Mouse (Mus musculus): ENCODE results near the gene Tuba3a. TPM values are rescaled to one million over a fixed set of nuclear protein-coding genes. Genes with fewer than 3 reads are reported as not detected.
A peak's percentile ranks its signal among the peaks of the same experiment; 100 is the strongest.
"Not testable (repeated sequence)": the region's sequence is repeated elsewhere in the genome, so short reads cannot be mapped to it uniquely, and the experiment has no call there.

The Tuba3a gene
- polyA plus RNA-seq, 1 experiment from 2014 or later, result not detected

DNA sequence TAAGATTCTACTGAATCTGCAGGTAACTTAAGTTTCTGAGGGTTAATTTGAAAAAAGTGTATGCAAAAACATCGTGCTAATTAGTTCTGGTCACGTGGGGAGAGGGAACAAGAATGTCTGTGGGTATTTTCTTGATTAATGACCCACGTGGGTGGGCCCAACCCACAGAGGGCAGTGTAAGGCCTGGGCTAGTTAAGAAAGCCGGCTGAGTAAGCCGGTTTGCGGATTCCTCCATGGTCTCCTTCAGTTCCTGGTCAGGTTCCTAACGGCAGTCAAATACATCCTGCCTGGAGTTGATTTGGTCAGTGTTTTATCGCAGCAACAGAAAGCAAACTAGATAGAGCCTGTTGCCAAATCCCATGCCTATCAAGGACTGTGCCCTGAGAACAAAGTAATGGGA lies 1.6 kb downstream of the Tuba3a start:
- H3K9ac ChIP-seq (ENCODE audit: low read length), result no peak overlapping the region
- H3K27me3 ChIP-seq (ENCODE audit: control insufficient read depth, insufficient read depth, low read length), result no peaks in the 10 kb centered on the region
- no peak overlapping the region for H3K27ac ChIP-seq (ENCODE audit: low read depth, low read length)
- H3K4me1 ChIP-seq (replicated peaks; ENCODE audit: control insufficient read depth, insufficient read depth, low read length), result no peaks in the 10 kb centered on the region
- H3K36me3 ChIP-seq (ENCODE audit: control insufficient read depth, insufficient read depth, low read length), result no peaks in the 10 kb centered on the region
- no peak overlapping the region for H3K4me3 ChIP-seq (ENCODE audit: low read depth, low read length)
- no peak for DNase-seq (ENCODE audit: low spot score)
- WGBS, result 66% methylated on average over 8 of the region's 8 CpGs
- no peak overlapping the region for H3K4me2 ChIP-seq (ENCODE audit: low read depth, low read length, severe bottlenecking)
- ATAC-seq (replicated peaks; ENCODE audit: low FRiP score), result no peak
- H3K9me3 ChIP-seq (ENCODE audit: control insufficient read depth, low read length), result no peaks in the 10 kb centered on the region

DNA sequence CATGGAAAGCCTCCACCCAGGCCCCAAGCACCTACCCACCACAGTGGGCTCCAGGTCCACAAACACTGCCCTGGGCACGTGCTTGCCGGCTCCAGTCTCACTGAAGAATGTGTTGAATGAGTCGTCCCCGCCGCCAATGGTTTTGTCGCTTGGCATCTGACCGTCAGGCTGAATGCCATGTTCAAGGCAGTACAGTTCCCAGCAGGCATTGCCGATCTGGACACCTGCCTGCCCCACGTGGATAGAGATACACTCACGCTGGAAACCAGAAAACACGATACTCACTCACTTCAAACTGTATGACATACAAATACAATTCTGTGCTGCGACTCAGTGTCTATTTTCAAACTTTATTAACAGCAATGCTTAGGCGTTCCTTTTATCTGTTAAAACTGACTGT lies 3.1 kb downstream of the Tuba3a start:
- H3K27ac ChIP-seq (ENCODE audit: low read depth, low read length); H3K27me3 ChIP-seq (ENCODE audit: control insufficient read depth, insufficient read depth, low read length); H3K36me3 ChIP-seq (ENCODE audit: control insufficient read depth, insufficient read depth, low read length); H3K4me1 ChIP-seq (replicated peaks; ENCODE audit: control insufficient read depth, insufficient read depth, low read length); DNase-seq (ENCODE audit: low spot score); H3K4me2 ChIP-seq (ENCODE audit: low read depth, low read length, severe bottlenecking); ATAC-seq (replicated peaks; ENCODE audit: low FRiP score); H3K9ac ChIP-seq (ENCODE audit: low read length); H3K4me3 ChIP-seq (ENCODE audit: low read depth, low read length); H3K9me3 ChIP-seq (ENCODE audit: control insufficient read depth, low read length): not testable (repeated sequence)
- WGBS, result 93% methylated on average over 13 of the region's 13 CpGs

DNA sequence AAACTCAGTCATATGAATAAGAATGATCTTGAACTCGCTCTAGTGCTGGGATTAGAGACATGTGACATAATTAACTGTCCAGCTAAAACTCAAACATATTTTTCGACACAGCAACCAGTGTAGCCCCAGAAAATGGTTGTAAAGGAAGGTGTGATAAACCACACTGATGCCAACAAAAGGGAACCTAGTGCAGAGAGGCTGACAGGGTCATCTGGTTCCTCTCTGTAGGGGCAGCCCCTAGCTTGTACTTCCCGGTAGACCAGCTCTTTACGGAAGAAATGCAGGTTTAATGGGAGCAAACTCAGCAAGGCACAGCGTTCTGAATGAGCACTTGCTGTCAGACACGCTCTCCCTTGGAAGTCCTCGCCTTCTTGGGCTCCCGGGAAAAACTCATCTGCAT lies 6.1 kb downstream of the Tuba3a start:
- 74% methylated on average over 8 of the region's 8 CpGs for WGBS

DNA sequence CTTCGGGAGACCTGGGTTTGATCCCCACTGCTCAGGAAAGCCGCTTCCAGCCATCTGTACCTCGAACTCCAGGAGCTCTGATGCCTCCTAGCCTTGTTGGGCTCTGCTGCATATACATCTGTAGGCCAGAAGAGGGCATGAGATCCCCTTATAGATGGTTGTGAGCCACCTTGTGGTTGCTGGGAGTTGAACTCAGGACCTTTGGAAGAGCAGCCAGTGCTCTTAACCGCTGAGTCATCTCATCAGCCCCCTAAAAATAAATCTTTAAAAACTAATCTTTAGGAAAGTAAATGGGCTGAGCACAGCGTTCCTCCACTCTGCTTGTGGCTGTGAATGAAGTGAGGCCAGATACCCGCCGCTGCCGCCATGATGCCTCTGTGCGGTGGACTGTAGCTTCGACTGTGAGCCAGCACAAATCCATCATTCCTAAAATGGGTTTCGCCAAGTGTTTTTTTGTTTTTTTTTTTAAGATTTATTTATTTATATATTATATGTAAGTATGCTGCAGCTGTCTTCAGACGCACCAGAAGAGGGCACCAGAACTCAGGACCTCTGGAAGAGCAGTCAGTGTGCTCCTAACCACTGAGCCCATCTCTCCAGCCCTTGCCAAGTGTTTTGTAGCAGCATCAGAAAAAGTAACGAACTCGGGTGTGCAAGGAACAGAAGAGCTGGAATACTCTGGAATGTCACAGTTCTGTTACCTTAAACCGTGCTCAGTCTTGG lies 10.8 kb downstream of the Tuba3a start:
- Histone ChIP-seq H3K4me2 (ENCODE audit: low read depth, low read length, severe bottlenecking) (no peak overlapping the region), H3K9ac (ENCODE audit: low read length) (no peak overlapping the region), H3K9me3 (ENCODE audit: control insufficient read depth, low read length) (no peaks in the 10 kb centered on the region), H3K36me3 (ENCODE audit: control insufficient read depth, insufficient read depth, low read length) (no peaks in the 10 kb centered on the region), H3K27me3 (ENCODE audit: control insufficient read depth, insufficient read depth, low read length) (no peaks in the 10 kb centered on the region), H3K4me3 (ENCODE audit: low read depth, low read length) (no peak overlapping the region), H3K27ac (ENCODE audit: low read depth, low read length) (no peak overlapping the region), H3K4me1 (replicated peaks; ENCODE audit: control insufficient read depth, insufficient read depth, low read length) (no peaks in the 10 kb centered on the region)
- 63% methylated on average over 15 of the region's 15 CpGs for WGBS
- ATAC-seq (replicated peaks; ENCODE audit: low FRiP score), result no peak
- DNase-seq (ENCODE audit: low spot score), result no peak

More for the DNA sequence above, 6.1 kb downstream of the Tuba3a start:
- Histone ChIP-seq H3K9ac (ENCODE audit: low read length) (no peak overlapping the region), H3K9me3 (ENCODE audit: control insufficient read depth, low read length) (no peaks in the 10 kb centered on the region), H3K27ac (ENCODE audit: low read depth, low read length) (no peak overlapping the region), H3K4me3 (ENCODE audit: low read depth, low read length) (no peak overlapping the region), H3K36me3 (ENCODE audit: control insufficient read depth, insufficient read depth, low read length) (no peaks in the 10 kb centered on the region), H3K27me3 (ENCODE audit: control insufficient read depth, insufficient read depth, low read length) (no peaks in the 10 kb centered on the region), H3K4me1 (replicated peaks; ENCODE audit: control insufficient read depth, insufficient read depth, low read length) (no peaks in the 10 kb centered on the region), H3K4me2 (ENCODE audit: low read depth, low read length, severe bottlenecking) (no peak overlapping the region)
- DNase-seq (ENCODE audit: low spot score) (no peak), ATAC-seq (replicated peaks; ENCODE audit: low FRiP score) (no peak)

DNA sequence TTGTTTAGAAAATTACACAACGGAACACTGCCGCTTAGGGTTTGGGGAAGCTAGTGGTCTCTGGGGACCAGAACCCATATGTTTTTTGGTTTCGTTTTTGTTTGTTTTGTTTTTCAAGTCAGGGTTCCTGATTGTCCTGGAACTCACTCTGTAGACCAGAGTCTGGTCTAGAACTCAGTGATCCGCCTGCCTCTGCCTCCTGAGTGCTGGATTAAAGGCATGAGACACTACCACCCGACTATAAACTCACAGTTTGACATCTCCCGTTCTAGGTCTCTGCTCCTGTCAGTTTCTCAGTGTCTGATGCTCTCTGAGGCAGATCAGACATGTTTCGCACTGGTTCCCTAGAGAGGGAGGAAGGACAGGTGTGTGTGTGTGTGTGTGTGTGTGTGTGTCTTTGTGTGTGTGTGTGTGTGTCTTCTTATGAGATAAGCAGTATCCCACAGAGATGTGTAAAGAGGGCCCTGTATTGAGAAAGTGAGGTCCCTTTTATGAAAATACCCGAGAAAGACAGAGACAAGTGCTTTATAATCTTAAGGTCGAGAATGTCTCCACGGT lies 13.5 kb downstream of the Tuba3a start:
- no peak overlapping the region for H3K4me2 ChIP-seq (ENCODE audit: low read depth, low read length, severe bottlenecking)
- WGBS, result 80% methylated on average over 10 of the region's 10 CpGs

DNA sequence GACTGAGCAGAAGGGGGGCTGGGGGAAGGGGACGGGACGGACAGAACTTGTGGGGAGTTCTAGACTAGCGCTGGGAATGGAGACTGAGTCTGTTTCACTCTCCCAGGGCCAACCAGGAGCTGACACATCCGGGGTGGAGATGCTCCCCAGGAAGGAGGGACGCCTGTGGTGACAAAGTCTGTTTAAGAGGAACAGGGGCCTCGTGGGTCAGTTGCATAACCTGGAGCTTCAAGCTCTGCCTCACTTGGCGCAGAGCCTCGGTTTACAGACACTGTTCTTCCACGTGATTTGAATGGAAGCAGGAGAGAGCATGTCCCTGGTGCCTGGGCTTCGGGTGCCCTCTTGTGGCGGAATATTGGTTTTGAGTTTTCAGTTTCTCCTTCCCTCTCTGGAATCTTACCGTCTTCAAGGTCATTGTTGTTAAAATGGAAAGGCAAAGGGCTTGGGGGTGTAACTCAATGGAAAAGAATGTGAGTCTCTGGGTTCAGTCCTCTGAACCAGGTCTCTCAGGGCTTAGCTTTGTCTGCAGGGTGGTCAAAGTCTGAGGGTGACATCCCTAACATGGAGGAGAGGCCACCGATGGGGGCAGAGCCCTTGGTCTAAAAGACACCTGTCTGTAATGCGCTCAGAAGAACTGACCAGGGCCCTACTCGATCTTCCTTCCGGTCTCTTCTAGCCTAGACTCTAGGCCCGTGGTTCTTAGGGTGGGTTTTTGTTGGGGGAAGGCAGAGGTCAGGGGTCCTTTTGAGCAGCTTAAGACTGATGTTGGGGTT lies 14.2 kb downstream of the Tuba3a start:
- peak overlapping the region; percentile 33; the same call in 1 of the 2 replicates for H3K9ac ChIP-seq (ENCODE audit: low read length)
- peak; percentile 89 for DNase-seq (ENCODE audit: low spot score)
- H3K36me3 ChIP-seq (ENCODE audit: control insufficient read depth, insufficient read depth, low read length), result no peaks in the 10 kb centered on the region
- H3K4me1 ChIP-seq (replicated peaks; ENCODE audit: control insufficient read depth, insufficient read depth, low read length), result no peaks in the 10 kb centered on the region
- H3K27ac ChIP-seq (ENCODE audit: low read depth, low read length), result no peak overlapping the region
- H3K27me3 ChIP-seq (ENCODE audit: control insufficient read depth, insufficient read depth, low read length), result no peaks in the 10 kb centered on the region
- 23% methylated on average over 17 of the region's 17 CpGs for WGBS
- H3K9me3 ChIP-seq (ENCODE audit: control insufficient read depth, low read length), result no peaks in the 10 kb centered on the region
- ATAC-seq (replicated peaks; ENCODE audit: low FRiP score), result peak; percentile 88
- H3K4me3 ChIP-seq (ENCODE audit: low read depth, low read length), result no peak overlapping the region
- peak overlapping the region; percentile 24; the same call in 1 of the 2 replicates for H3K4me2 ChIP-seq (ENCODE audit: low read depth, low read length, severe bottlenecking)

More for the DNA sequence above, 13.5 kb downstream of the Tuba3a start:
- H3K4me1 ChIP-seq (replicated peaks; ENCODE audit: control insufficient read depth, insufficient read depth, low read length), result no peaks in the 10 kb centered on the region
- ATAC-seq (replicated peaks; ENCODE audit: low FRiP score) (no peak), DNase-seq (ENCODE audit: low spot score) (no peak)
- no peaks in the 10 kb centered on the region for H3K27me3 ChIP-seq (ENCODE audit: control insufficient read depth, insufficient read depth, low read length)
- no peak overlapping the region for H3K4me3 ChIP-seq (ENCODE audit: low read depth, low read length)
- H3K27ac ChIP-seq (ENCODE audit: low read depth, low read length), result no peak overlapping the region
- H3K9me3 ChIP-seq (ENCODE audit: control insufficient read depth, low read length), result no peaks in the 10 kb centered on the region
- no peaks in the 10 kb centered on the region for H3K36me3 ChIP-seq (ENCODE audit: control insufficient read depth, insufficient read depth, low read length)
- no peak overlapping the region for H3K9ac ChIP-seq (ENCODE audit: low read length)

DNA sequence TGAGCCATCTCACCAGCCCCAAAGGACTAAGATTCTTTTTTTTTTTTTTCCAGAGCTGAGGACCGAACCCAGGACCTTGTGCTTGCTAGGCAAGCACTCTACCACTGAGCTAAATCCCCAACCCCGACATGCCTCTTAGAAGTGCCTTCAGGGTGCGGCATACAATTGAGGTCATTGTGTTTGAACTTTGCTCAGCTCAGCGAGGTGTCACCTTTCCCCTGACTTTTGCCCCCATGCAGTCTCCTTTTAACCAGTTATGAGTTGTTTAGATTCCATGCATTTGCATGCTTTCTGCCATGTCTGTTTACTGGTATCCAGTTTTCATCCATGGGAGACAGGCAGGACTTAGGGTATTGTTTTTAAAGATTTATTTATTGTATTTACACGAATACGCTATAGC lies 17.0 kb downstream of the Tuba3a start:
- WGBS, result 53% methylated on average over 6 of the region's 6 CpGs
- ATAC-seq (replicated peaks; ENCODE audit: low FRiP score), result no peak
- no peak overlapping the region for H3K27ac ChIP-seq (ENCODE audit: low read depth, low read length)
- no peaks in the 10 kb centered on the region for H3K4me1 ChIP-seq (replicated peaks; ENCODE audit: control insufficient read depth, insufficient read depth, low read length)
- no peak overlapping the region for H3K4me3 ChIP-seq (ENCODE audit: low read depth, low read length)
- H3K36me3 ChIP-seq (ENCODE audit: control insufficient read depth, insufficient read depth, low read length), result no peaks in the 10 kb centered on the region
- H3K27me3 ChIP-seq (ENCODE audit: control insufficient read depth, insufficient read depth, low read length), result no peaks in the 10 kb centered on the region
- no peak overlapping the region for H3K9ac ChIP-seq (ENCODE audit: low read length)
- no peak overlapping the region for H3K4me2 ChIP-seq (ENCODE audit: low read depth, low read length, severe bottlenecking)
- H3K9me3 ChIP-seq (ENCODE audit: control insufficient read depth, low read length), result no peaks in the 10 kb centered on the region
- DNase-seq (ENCODE audit: low spot score), result no peak

DNA sequence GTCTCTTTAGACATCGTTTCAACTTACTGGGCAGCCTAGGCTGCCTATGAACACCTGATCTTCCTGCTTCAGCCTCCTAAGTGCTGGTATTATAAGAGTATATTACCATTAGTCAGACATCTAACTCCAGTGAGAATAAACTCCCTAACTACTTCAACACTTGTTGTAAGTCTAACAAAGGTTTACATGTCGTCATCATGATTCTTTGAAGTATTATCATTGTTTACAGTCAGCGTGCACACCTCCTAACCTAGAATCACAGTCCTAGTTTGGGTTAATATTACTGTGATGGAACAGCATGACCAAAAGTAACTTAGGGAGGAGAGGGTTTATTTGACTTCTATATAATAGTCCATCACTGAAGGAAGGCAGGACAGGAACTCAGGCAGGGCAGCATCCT lies 18.4 kb downstream of the Tuba3a start:
- Histone ChIP-seq H3K27me3 (ENCODE audit: control insufficient read depth, insufficient read depth, low read length) (no peaks in the 10 kb centered on the region), H3K9me3 (ENCODE audit: control insufficient read depth, low read length) (no peaks in the 10 kb centered on the region), H3K9ac (ENCODE audit: low read length) (no peak overlapping the region), H3K36me3 (ENCODE audit: control insufficient read depth, insufficient read depth, low read length) (no peaks in the 10 kb centered on the region), H3K4me1 (replicated peaks; ENCODE audit: control insufficient read depth, insufficient read depth, low read length) (no peaks in the 10 kb centered on the region), H3K27ac (ENCODE audit: low read depth, low read length) (no peak overlapping the region), H3K4me3 (ENCODE audit: low read depth, low read length) (no peak overlapping the region), H3K4me2 (ENCODE audit: low read depth, low read length, severe bottlenecking) (no peak overlapping the region)
- no peak for ATAC-seq (replicated peaks; ENCODE audit: low FRiP score)
- DNase-seq (ENCODE audit: low spot score), result no peak
- WGBS, result 85% methylated on average over 3 of the region's 3 CpGs

Data from forebrain, embryonic 11.5 days (tissue).